Mouse (Mus musculus) embryo, embryonic 11.5 days (tissue): Measurements from ENCODE around the gene Fam163b.

ENCODE experiments used
- DNase-seq: peaks from one replicate; pipeline ENCODE4 v3.0.0-alpha.2; 2012; ENCODE audit warnings: low read depth, low spot score

Gene Fam163b

DNA sequence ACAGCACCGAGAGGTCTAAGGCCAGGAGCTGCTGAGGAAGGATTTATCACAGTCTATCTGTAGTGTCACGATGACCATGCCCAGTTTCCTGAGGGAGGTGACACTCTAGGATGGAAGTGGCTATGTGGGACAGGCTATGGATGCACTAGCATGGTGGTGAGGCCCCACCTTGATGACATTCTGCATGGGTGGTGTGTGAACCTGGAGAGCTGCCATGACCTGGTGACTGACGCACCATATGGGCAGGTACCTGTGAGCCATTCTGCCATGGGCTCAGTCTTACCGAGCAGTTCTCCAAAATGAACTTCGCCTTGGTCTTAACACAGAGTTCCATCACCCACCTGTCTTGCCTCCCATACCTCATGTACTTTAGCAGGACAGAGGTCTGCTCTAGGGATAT lies 54.7 kb downstream of the Fam163b start:
- no peak for DNase-seq

DNA sequence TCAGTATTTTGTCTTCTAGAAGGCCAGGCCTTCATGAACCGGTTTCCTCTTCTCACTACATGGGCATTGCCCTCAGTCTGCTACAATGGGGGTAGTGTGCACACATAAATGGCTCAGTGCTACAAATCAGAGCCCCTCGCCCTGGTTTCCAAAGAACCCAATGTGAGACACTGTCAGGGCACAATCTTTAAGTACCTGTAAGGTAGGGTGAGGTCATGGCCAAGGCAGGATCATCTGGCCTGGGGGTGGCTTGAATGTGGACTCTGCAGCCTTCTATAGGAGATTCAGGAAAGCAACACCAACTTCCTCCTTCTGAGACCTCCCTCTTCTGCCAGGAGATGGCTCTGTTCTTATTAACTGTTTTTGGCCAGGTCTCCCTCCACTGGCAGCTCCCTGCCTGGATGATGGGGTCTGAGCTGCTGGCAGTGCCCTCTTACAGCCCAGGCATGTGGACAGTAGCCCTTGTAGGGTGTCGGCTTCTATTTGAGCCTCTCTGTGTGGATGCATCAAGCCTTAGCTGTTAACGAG lies 55.7 kb downstream of the Fam163b start:
- DNase-seq: no peak

DNA sequence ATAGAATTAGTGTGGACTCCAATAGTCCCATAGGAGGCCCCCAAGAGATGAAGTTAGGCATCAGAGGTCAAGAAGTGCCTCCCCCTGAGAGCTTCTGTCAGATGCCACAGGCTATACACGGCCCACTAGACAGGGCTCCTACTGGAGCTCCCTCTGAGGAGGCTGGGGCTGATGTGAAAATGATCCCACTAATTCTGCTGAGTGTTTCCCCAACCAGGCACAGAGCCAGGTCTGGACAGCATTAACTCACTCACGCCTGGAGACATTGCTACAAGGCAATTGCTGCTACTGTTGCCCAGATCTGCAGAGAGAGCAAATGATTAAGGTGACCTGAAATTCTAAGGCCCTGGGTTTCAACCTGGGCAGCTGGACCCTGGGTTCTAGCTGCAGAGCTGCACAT lies 56.5 kb downstream of the Fam163b start:
- DNase-seq: no peak

DNA sequence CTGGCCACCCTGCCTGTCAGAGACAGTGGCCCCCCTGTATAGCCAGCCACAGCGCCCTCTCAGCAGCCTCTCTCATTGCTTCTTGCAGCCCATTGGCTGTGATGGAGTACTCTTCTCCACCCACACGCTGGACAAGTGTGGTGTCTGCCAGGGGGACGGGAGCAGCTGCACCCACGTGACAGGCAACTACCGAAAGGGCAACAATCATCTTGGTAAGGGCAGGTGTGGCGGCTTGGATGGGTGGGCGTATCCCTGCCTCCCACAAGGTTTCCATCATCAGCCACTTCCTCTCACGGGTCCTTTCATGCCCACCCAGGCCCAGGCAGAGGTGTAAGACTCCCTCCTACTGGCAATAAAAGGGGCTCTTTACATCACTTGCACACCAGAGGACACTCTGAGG lies 57.3 kb downstream of the Fam163b start:
- no peak for DNase-seq

DNA sequence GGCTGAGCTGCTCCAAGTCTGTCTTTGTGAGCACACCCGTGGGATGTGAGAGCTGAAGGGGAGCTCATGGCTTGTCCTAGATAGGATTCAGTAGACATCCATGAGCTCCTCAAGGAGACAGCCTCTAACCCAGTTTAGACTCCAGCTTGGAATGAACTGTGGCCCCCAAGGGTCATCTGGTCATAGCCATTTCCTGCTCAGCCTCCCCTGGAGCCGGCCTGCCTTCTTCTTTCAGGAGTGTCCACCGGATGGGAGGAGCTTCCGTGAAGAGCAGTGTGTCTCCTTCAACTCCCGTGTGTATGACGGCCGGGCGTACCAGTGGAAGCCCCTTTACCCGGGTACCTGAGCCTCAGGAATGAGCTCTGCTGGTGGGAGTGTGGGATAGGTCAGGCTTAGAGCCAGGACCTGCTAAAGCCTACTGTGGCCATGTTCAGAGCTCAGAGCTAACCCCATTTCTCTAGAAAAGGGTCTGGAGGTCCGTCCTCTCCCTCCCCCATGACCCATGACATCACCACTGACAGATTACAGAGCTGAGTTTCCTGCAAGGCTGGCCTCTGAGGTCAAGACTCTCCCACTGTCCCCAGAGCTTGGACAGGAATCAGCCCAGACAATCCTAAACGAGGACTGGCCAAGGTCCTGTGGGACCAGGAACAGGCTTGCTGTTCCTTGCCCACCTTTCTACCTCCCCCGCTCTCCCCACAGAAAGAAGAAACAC lies 58.4 kb downstream of the Fam163b start:
- DNase-seq: no peak

DNA sequence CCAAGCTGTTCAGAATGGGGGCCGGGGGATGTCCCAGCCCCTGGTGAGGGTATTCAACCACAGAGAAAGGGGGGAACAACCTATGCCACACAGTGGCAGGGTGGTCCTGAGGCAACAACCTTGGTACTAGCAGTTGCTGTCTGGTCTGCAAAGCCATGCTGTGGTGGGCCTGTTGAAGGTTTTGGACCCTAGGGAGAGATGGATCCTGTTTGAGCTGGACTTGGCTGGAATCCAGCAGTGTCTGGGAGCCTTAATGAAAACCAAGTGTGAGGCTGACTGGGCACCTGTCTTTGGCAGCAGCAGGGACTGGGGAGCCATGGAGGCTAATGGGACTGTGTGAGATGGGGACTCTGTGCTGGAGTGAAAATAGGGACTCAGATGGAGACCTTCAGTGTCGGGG lies 62.6 kb downstream of the Fam163b start:
- peak; percentile 52 for DNase-seq

DNA sequence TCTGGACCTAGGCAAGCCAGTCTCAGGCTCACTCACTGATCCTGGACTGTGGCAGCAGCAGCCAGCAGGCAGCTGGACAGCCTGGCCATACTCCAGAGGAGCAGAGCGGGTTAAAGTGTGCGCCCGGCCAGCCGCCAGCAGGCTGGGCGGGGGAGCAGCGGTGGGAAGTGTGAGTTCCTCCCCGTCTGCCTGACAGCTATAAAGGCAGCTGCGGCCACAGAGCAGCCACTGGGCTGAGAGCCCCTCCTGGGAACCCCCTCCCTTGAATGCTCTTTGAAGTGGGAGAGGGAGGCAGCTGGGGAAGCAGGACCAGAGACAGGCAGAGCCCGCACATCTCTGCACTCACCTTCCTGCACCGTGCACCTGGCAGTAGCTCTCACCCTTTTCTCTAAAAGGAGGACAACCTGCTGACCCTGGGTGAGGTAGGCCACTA lies 63.1 kb downstream of the Fam163b start, which contains the start of gene Adamtsl2:
Gene Adamtsl2, plus strand, starts transcription at position 228 of the 433 bp plus-strand sequence.
- DNase-seq: peak; percentile 49

DNA sequence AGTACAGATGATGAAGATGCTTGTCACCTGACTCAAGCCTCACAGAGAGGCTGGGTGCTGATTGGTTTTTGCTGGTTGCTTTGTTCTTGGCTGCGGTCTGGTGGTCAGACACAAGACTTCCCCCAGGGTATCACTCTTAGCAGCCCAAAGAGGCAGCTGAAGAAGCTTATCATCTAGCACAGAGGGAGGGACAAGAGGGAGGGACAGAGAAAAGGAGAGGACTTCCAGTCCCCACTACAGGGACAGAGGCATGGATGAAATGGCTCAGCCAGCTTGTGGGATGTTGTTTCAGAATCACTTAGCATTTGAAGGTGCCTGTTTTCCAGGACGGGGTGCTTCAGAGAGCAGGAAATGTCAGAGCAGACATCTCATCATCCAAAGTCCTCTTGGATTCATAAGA lies 64.0 kb downstream of the Fam163b start:
- no peak for DNase-seq

DNA sequence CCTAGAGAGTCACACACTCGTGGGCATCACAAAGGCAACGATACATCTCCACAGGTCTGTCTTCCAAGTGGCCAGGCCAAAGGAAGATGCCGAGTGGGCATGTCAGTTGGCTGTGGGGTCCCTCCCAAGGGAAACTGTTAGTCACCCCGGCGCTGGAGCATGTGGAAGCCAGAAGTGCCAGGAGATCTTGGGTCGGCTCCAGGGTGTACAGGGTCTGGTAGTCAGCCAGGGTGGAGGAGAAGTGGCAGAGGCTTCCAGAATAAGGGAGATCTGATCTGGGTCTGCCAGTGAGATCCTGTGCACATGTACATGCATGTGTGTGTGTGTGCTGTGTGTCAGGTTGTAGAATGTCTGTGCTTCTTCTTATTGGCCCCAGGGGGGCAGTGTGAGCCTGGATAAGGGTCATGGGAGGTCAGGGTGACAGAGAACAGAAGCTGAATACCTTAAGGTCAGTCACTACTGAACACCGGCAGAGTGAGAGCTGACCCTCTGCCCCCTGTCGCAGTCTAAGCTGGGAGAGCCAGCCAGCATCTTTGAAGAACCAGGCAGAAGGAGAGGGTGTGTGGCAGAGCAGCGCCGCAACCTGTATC lies 64.5 kb downstream of the Fam163b start:
- DNase-seq: no peak

DNA sequence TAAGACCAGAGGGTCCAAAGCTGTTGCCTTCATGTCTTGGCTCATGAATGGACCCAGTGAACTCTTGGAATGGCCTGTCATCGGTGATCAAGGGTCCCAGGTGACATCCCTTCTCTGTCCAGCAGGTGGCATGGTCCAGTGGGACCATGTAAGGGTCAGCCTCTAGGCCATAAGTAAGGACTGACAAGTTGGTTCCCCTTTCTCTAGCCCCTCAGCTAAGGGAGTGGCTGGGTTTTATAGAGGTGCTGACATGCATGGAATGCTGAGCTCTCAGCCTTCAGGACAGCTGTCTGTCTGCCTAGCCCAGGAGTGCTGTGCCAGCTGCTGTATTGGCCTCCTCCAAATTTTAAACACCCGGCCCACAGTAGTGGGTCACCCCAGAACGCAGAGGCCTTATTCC lies 66.8 kb downstream of the Fam163b start:
- DNase-seq: no peak

DNA sequence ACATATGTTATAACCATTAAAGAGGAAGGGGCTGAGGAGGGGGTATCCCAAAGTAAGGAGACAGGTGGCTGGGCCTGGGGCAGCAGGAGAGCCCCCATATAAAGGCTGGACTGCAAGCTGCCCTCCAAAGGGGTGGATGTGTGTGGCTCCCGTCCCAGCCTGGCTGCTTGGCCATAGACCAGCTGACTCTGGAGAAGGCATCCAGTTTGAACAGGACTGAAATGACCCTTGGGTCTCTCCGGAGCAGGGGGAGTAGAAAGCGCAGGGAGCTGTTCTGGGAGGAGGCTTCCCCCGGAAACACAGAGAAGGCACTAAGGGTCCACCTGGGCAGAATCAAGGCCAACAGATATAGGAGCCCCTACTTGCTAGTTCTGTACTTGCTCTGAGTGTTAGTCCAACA lies 67.5 kb downstream of the Fam163b start:
- no peak for DNase-seq

DNA sequence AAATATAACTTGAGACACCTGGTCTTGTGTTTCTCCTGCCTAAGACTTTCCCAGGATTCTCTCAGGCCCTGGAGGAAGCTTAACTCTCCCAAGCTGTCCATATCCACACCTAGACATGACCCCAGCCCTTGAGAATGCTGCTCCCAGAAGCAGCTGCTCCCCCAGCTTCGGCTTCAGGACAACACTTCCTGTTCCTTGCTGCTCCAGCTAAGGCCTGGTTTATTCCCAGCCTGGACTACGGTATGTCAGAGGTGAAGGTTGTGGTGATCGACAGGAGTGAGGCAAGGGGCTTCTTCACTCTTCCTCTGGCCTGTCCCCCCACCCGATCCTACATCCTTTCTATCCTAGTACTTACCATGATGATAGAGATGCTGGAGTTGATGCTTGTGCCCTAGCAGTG lies 68.9 kb downstream of the Fam163b start:
- DNase-seq: no peak

DNA sequence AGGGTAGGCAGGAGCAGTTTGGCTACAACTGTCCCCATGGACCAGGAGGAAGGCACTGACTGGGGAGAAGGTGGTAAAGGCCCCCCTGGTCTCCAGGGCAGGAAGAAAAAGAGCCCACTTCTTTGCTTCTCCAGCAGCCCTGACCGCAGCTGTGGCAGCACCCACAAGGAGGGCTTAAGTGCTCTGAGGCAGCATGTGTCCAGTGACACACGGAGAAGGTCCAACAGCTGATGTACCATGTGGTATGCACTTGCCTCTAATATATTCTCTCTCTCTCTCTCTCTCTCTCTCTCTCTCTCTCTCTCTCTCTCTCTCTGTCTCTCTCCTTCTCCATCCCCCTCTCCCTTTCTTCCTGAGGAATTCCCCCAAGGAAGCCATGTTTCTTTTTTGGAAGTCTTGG lies 70.3 kb downstream of the Fam163b start, which contains the start of gene Mymk:
Gene Mymk, minus strand, starts transcription at position 202 of the 400 bp plus-strand sequence.
- DNase-seq: no peak

DNA sequence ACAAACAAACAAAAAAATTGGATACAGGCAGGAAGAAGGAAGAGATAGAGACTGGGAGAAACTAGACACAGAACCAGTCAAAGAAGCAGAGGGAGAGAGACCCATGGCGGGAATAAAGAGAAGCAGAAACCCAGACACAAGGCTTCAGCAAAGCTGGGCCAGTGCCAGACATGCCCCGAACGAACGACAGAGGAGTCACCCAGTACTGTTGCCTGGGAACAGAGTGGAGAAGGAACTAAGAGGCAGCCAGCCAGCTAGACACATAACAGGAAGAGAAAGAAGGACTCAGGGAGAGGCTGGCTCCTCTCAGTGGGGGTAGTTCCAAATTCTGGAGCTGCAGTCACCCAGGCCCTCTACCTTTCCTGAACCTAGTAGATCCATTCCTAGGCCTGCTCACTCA lies 71.2 kb downstream of the Fam163b start:
- DNase-seq: no peak

DNA sequence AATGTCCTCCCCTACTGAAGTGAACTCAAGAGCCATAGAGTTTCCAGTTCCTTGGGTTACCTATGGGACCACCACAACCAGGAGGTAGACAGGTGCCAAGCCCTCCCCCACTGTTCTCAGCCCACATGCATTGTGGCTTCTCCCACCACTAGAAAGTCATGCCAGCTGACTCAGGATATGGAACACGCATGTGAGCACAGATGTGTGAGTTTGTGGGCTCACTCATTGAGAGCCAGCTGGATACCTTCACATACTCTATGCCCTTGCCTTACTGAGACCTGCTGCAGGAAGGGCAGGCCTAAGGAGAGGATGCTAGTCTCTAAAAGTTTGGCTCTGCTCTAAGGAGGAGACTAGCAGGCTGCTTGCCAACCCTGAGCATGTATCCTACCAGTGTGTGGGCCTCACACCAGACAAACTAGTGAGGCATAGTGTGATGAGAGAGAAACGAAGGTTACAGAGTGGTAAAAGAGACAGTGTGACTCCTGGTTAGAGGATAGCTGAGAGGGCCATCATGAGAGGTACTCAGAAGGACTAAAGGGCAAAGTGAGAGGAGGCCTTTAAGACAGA lies 72.0 kb downstream of the Fam163b start:
- DNase-seq: no peak

DNA sequence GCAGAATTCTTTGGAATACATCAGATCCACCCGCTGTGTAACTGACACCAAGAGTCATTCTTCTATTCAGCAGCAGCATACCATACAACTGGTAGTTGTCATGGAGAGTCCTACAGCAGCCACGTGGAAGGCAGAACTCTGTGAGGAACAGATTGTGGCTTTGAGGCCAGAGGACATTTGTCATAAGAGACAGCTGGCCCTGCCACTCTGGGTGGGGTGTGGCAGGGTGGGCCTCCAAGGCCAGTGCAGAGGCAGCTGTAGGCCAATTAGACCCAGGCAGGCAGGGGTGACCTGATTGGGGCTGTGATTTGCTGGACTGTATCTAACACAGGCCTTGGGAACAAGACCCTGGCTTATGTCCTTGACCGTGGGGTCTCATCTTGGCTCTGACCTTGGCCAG lies 72.6 kb downstream of the Fam163b start:
- DNase-seq: no peak

DNA sequence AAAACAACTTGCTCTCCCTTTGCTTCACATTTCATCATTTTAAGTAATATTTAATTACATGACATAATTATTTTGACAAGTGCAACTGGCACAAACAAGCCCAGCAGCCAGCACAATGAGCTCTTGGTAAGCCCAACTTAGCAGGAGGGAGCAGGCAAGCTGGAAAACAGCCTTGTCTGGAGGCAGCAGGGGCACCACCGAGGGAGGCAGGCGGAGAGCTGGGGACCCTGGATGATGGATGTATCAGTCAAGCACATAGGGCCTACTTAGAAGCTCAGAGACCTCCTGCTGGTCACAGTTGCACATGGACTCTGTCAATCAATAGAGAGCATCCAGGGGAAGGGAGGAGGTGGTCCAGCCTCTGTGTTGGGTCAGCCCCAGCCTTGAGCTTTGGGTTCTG lies 74.3 kb downstream of the Fam163b start:
- no peak for DNase-seq

DNA sequence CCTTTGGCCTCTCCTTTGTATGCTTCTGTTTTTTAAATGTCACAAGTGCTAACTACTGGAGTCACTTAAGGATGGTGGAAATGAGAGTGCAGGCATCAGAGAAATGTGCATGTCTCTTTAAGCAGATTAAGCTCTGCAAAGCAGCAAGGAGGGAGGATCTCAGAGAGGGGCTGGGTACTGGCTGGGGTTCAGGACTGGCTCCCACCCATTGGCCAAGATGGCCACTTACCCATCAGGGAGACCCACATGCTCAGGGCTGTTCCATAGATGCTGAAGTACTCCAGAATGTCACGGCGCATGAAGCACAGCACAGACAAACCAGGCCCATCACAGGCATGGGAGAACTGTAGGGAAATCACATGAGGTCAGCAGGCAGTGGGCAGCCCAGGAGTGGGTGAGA lies 75.2 kb downstream of the Fam163b start:
- DNase-seq: no peak
